Mouse (Mus musculus) cerebellum, adult 2 months (tissue): ENCODE data around the gene Trp53bp2.

ENCODE experiments used
- CTCF ChIP-seq: fragments of 200-500 bp; IDR thresholded peaks from 2 replicates; pipeline ENCODE4 v1.5.1; 2011; ENCODE audit warnings: low read depth, mild to moderate bottlenecking, control low read depth, low read length, moderate library complexity, borderline replicate concordance; ENCODE audit not compliant: insufficient read depth
- POLR2A ChIP-seq: fragments of 200-500 bp; IDR thresholded peaks from 2 replicates; pipeline ENCODE4 v1.6.1; 2011; ENCODE audit warnings: low read length, control low read depth, borderline replicate concordance; ENCODE audit not compliant: insufficient read depth

DNA sequence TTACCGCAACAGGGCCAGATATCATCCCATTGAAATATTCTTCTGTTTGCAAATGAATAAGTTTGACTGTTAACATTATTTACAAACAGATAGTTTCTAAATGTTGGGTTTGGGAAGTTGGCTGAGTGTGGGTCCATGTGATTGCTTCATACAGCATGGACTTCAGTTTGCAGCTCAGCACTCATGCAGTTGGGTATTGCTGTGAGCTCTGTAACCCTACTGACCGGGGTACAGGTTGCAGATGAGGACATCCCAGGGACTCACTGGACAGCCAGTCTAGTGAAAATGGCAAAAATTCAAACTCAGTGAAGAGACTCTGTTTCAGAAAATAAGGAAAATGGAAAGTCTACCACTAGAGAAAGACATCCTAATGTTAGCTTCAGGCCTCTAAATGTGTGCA is 21.7 kb downstream of the Trp53bp2 start:
- TF ChIP-seq CTCF (no peak), POLR2A (no peak)
